Mouse (Mus musculus): Measurements from ENCODE around the gene Adamts7.

The Adamts7 gene

DNA sequence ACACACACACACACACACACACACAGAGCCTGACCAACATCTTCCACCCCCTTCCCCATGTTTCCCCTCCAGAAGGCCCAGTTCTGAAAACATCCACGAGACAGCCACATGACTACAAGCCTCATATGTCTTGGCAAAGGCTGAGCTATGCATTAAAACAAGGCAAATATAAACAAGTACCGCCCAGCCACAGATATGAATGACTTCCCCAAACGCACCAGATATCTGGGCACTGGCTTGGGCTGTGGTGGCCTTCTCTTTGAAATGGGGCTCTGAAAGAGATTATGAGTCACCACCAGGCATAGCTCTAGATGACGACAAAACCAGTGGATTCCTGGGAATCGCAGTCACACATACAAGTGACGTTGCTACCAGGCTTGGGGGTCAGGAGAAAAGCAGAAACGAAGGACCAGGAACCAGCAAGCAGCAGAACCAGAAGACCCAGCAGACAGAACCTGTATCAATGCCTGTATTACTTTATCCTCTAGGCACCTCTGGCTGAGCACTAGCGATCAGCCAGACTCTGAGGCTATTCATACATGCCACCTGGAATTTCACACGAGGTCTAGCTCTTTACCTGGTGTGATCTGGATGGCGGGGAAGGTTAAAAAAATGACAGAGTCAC is 72.5 kb downstream of the Adamts7 start:
- DNase-seq (ENCODE audit: low read depth, low spot score) = no peak

GRCm38 (mm10) chr9:90236817-90237216 is 73.9 kb downstream of the Adamts7 start:
- DNase-seq (ENCODE audit: low read depth, low spot score) = no peak

DNA sequence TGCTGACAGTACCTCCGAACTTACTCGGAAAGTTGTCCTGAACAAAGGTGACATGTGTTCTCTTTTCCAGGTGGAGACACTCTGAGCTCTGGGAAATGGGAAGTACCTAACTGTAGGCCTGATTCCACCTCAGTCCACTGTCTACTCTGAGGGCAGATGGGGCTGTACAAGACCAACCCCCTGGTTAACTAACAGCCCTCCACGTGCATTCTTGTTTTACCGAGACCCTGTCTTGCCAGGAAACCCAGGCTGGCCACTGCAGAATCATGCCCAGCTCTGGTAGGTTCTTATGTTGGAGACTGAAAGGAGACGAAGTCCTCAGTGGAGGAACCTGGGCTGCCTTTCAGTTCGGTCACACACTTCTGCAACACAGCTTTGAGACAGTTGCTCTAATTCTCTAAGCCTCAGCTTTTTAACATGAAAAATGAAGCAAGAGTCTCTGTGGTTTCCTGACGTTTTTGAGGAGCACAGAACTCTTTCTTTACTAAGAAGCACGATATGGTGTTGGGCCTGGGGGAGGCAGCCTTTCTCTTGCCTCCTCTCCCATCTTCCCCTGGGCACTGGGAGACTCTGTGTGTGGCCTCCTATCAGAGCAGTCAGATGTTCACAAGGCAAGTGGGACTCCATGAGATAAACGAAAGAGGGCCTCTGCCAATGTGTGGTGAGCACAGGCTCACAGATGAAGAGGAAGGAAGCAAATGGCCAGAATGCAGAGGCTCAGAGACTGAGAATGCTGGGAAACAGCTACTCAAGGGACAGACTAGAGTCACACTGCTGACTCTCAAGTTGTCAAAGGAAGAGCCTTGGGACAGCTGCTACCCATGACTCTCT is 74.6 kb downstream of the Adamts7 start:
- no peak for DNase-seq (ENCODE audit: low read depth, low spot score)

DNA sequence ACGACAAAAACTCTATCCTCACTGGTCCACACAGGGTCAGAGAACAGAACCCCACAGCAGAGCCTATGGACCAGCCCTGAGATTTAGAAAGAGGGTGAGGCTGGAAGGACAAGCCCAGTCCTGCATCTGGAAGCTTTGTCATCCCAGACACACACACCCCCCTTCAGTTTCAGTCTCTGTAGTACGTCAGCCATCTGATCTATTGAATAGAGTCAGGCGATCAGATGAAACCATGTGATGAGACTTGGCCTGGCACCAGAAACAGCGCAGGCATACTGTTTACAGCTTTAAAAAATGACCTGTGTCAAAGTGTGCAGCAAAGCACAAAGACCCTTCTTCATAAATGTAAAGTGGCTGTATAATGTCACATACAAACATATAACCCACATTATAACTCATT is 77.7 kb downstream of the Adamts7 start:
- no peak for DNase-seq (ENCODE audit: low read depth, low spot score)

GRCm38 (mm10) chr9:90241041-90241440 is 78.2 kb downstream of the Adamts7 start:
- DNase-seq (ENCODE audit: low read depth, low spot score) = no peak

DNA sequence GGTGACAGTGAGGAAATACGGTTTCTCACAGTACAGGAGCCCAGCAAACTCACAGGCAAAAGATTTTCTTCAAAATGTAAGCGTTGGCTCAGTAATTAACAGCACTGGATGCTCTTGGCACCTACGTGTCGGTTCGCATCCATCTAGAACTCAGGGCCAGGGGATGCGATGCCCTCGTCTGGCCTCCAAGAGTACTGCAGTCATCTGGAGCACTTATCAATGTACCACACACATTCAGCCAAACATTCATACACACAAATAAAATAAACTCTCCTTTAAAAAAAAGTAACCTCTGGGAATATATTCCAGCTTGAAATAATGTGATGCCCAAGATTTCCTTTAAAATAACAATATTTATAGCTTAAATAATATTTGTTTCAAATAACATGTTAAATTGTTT is 78.7 kb downstream of the Adamts7 start:
- no peak for DNase-seq (ENCODE audit: low read depth, low spot score)

DNA sequence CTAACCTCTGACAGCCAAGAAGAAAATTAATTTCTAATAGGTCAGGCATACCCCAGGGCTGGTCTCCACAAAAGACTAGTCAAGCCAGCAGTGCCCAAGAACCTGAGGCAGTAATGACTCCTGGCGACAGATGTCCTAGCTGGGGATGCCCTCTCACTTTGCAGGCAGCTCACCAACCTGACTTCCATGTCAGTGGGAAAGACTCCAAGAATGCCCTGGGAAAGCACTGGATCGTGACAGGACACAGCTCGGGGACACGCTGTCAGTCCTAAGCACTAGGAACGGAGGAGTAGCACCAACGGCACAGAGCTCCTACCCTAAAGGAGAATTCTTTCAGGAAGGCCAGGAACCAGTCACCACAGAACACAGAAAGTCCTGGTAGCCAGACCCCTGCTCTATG is 79.4 kb downstream of the Adamts7 start:
- no peak for DNase-seq (ENCODE audit: low read depth, low spot score)

- no peak for DNase-seq (ENCODE audit: low read depth, low spot score)
Observed at GRCm38 (mm10) chr9:90242855-90243254, 80.0 kb downstream of the Adamts7 start.

DNA sequence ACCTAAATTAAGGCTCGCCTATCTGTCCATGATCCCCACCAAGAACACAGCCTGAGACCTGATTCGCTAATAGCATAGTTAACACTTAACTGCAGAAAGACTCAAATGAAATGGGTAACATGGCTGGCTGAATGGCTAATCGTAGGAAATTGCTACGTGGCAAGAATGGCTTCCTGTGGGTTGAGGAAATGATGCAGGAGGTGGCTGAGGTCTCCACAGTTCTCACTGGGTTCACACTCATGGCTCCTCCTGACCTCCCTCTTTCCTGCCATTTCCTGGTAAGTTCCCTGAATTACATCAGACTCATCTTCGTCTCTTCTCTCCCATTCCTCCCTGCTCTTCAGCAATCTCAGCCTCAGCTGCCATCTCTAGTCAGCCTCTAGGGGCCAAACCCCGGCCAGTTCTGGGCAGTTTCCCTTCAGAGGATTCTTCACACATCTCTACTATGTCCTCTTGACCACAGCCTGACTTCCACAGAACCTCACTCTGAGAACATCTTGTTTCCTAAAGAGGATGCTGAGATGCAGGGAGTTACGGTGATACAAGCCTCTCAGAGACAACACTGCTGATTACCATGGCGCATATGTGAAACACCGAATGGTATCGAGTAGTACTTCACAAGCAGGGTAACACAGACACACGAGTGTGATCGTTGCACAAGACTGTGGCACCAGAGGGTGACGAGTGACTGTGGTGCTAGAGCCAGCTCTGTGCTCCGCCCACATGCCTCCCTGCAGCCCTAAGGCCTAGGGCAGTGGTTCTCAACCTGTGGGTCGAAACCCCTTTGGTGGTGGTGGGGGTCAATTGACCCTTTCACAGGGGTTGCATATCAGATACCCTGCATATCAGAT is 81.7 kb downstream of the Adamts7 start:
- no peak for DNase-seq (ENCODE audit: low read depth, low spot score)

- no peak for DNase-seq (ENCODE audit: low read depth, low spot score)
Observed at GRCm38 (mm10) chr9:90245206-90245605, 82.3 kb downstream of the Adamts7 start.

DNA sequence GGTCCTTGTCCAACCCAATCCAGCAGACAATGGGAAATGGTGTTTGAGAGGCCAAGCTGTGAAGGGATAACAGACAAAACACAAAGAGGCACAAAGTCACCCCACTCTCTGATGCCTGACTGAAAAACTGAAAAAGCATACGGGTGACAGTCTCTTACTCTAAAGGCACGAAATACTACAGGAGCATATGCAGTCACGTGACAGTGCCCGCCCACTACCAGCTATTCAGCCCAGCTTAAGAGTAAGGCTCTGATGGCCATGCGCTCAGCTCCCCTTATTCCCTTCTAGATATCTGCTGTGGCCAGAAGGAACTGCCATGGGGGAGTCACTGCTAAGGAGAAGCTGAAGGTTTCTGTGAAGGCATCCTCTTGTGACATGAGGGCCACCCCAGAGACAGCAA is 82.9 kb downstream of the Adamts7 start:
- no peak for DNase-seq (ENCODE audit: low read depth, low spot score)

GRCm38 (mm10) chr9:90247316-90247715 is 84.4 kb downstream of the Adamts7 start:
- DNase-seq (ENCODE audit: low read depth, low spot score) = no peak

DNA sequence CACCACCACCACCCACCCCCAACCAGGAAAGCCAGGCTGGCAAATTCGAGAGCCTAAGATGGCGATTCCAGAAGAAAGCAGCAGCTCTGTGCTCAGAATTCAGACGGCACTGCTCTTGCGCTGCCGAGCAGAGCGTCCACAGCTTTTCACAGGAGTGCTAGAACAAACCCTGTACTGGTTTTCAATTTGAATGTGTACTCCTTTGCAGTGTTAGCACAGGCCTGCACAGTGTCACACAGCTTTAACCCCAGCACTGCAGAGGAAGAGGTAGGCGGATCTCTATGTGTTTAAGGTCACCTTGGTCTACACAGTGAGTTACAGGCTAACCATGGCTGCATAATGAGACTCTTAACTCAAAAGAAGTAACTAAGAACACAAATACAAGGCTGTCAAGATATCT is 85.5 kb downstream of the Adamts7 start:
- no peak for DNase-seq (ENCODE audit: low read depth, low spot score)

DNA sequence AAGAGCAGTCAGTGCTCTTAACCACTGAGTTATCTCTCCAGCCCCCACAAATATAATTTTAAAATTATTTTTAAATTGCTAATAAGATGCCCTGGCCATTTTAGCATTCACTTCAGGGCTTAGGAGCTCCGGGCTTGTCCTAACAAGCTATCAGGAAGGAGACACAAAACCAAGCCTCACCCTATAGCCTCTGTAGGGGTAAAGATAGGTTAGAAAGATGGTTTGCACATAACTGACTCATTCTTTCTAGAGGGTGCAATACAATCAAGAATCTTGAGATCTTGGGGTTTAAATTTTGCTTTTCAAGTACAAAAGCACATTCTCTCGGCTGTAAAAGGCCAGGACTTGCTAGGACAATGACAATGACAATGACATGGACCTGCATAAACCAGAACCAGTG is 86.2 kb downstream of the Adamts7 start:
- DNase-seq (ENCODE audit: low read depth, low spot score) = no peak

DNA sequence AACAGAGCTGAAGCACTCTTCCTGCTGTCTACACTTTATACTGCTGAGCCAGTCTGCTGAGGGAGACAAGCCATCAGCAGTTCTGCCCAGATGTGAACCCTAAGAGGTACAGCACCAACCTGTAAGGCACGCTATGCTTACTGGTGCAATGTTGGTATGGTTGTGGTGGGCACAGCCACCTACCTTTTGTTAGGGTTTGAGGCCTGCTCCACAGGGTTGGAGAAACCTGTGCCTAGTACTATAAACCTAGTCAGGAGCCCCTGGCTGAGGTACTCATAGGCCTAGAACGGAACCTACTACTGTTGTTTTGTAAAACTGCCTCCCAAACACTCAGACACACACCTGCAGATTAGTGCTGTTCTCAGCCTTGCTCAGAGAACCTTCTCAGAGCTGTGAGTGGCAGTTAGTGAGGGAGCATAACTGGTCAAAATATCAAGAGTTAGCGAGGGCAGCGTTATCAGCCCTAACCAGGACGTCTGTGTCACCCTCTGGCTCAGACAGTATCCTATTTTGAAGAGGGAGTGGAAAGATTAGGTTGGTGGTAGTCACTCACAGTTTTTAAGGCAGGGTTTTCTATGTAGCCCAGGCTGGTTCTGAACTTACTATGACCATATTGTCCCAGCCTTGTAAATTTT is 87.4 kb downstream of the Adamts7 start:
- DNase-seq (ENCODE audit: low read depth, low spot score) = no peak

DNA sequence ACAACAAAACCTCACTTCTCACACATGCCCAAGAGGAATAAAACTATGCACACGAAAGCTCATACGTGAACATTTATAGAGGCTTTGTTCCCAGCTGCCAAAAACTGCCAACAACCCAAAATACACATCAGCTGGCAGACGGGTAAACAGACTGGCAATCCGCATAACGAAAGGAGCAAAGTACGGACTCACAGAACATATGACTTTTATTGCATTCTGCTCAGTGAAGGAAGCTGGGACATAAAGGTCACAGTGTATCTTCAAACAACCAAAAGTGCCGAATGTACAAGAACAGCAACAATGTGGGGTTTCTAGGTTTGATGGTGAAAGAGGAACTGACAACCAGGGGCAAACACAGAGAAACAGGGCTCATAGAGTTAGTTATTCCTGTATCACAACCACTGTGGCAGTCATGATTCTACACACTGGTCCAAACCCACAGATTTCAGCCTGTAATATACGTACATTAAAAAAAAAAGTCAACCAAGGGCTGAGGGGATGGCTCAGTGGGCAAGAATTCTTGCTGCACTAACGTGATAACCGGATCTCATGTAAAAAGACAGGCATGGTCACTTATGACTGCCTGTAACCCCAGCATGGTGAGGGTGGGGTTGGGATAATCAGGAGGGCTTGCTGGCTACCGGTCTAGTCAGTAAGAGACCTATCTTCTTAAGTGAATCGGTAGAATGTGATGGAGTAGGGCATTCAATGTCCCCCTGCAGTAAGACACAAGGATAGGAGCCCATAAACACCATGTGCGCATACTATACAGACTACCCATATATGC is 88.3 kb downstream of the Adamts7 start:
- no peak for DNase-seq (ENCODE audit: low read depth, low spot score)

DNA sequence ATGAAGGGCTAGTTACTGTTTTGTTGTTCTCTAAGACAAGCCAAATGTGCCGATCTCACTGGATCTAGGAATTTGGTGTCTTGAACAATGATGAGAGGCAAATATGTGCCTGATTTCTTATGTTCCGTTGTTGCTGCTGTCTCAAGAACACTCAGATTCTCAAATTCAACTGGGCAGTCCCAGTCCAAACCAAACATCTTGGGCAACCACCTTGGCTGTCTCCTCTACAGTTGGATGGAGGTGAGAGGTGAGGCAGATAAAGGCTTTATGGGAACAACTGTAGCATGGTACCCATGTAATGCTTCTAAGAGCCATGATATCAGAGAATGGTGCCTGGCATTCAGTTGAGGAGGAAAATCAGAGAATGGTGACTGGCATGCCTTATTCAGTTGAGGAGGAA is 90.3 kb downstream of the Adamts7 start:
- no peak for DNase-seq (ENCODE audit: low read depth, low spot score)

DNA sequence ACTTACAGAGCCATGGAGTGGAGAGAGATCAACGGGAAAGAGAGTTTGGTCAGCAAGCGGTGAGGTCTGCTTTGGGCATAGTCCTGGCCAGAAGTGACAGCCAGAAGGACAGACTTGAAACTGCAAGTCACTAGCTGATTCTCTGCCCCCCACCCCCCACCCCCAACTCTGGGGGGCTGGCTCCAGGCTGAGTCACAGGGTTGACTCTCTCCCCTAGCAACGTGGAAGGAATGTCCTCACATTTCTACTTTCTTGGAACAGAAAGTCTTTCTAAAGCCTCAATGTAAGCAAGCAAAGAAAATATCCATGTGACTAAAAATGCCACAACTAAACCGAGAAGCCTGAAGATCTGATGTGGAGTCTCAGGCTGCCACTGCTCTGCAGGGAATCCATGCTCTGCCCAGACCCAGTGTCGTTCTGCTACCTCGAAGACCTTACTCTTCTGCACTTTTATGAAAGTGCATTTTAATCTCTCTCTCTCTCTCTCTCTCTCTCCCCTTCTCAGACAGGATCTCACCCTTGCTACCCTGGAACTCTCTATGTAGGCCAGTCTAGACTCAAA is 93.1 kb downstream of the Adamts7 start:
- DNase-seq (ENCODE audit: low read depth, low spot score) = no peak

DNA sequence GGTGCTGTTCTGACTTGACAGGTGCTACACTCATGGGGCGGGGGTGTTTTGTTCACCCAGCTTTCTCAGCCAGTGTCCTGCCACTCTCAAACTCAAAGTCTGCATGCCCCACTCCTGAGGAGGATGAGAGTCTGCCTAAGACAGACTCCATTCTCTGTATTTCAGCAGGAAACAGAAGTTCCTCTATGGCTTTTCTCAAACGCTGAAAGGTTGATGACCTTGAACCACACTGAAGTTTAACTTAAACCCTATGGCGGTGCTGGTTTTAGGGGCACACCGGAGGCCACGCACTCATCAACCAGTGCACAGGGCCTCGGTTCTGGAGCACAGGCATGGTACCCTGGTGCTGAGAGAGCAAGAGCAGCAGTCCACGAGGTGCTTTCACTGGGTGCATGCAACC is 94.4 kb downstream of the Adamts7 start:
- DNase-seq (ENCODE audit: low read depth, low spot score) = no peak
